Mouse (Mus musculus) erythroblast, embryonic 14.5 days (primary cell): Measurements from ENCODE around the gene Ak5. TPM values are rescaled to one million over a fixed set of nuclear protein-coding genes. Genes with fewer than 3 reads are reported as not detected.

Source experiments
- H3K27me3 ChIP-seq: 2 replicates; pipeline ENCODE4 v1.6.1; 2012; ENCODE audit warnings: inconsistent platforms; ENCODE audit not compliant: control insufficient read depth
- H3K36me3 ChIP-seq: 2 replicates; pipeline ENCODE4 v1.6.1; 2012; ENCODE audit warnings: mild to moderate bottlenecking, inconsistent platforms; ENCODE audit not compliant: control insufficient read depth
- H3K4me1 ChIP-seq: 2 replicates; pipeline ENCODE4 v1.6.1; 2012; ENCODE audit warnings: inconsistent platforms; ENCODE audit not compliant: control insufficient read depth
- H3K4me3 ChIP-seq: replicated peaks from 2 replicates; pipeline ENCODE3; 2012; ENCODE audit warnings: moderate library complexity, mild to moderate bottlenecking, inconsistent platforms
- H3K9me3 ChIP-seq: 2 replicates; pipeline ENCODE4 v1.6.1; 2012; ENCODE audit warnings: low read length, inconsistent platforms, mixed read lengths; ENCODE audit not compliant: control insufficient read depth
- GATA1 ChIP-seq: IDR thresholded peaks from 2 replicates; pipeline ENCODE4 v1.6.1; 2012; ENCODE audit warnings: low read length, inconsistent platforms, mixed read lengths
- TAL1 ChIP-seq: IDR thresholded peaks from 3 replicates; pipeline ENCODE4 v1.6.1; 2012; ENCODE audit warnings: low read length, inconsistent platforms, mixed read lengths
- polyA plus RNA-seq: library from polyadenylated mRNA; stranded (reverse); fragments of >175 nt; gene quantifications from 2 replicates; pipeline ENCODE4 v1.2.3, GENCODE M21; 2012

Gene Ak5
- polyA plus RNA-seq, 1 experiment, result not detected

DNA sequence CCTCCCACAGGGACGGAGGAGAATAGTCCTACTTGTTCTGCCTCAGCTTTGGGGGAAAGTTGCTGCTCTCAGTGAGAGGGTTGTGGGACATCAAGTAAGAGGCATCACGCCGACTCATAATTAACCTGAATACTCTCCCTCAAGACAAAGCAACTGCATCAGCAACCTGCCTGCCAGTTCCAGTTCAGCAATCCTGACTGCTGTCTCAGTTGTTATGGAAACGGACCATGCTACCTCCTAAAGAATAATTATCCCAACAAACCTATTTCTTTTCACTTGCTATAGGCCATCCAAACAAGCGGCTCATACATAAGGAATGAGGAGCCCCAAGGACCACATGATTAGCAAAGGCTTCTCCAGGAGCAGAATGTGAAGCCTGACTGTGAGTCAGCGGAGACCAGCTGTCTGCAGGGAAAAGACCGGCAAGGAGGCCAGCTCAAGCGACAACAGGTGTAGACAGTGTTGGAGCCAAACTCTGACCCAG, 172.7 kb downstream of the Ak5 start:
- Histone ChIP-seq H3K27me3 (no peaks in the 10 kb centered on the region; the same call in 1 of the 2 replicates), H3K4me3 (no peak overlapping the region), H3K4me1 (no peaks in the 10 kb centered on the region; the same call in 1 of the 2 replicates), H3K9me3 (no peaks in the 10 kb centered on the region), H3K36me3 (no peaks in the 10 kb centered on the region)
- TF ChIP-seq GATA1, result no peak
- no peak for TF ChIP-seq TAL1

DNA sequence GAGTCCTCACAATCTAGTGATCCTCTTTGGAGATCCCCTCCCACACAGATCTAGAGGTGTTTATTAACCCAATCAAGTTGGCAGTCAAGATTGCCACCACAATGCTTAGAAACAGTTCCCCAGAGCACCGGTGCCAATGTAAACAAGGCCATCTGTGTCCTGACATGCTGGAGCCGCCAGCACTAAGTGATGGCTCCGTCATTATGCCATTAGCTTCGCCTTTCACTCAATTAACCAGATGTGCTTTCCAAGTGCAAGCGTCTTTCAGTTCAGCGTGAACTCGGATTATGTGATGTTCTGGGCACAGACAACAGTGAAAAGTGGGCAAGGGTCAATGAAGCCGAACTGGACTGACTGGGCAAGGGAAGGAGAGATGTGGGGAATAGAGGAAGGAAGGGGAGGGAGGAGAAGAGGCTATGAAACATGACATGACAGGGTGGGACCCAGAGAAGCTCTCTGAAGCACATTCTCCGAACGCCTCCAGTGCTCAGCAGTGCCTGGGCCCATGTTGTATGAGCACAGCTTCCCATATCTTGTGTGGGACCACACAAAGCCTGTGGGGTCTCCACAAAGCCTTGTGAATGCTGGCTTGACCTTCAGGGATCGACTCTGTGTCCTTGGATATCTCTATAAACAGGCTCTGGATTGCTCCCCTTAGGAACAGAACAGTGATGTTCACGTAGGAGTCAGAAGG, 173.3 kb downstream of the Ak5 start:
- Histone ChIP-seq H3K4me1 (no peaks in the 10 kb centered on the region; the same call in 1 of the 2 replicates), H3K27me3 (no peaks in the 10 kb centered on the region; the same call in 1 of the 2 replicates), H3K4me3 (no peak overlapping the region), H3K9me3 (no peaks in the 10 kb centered on the region), H3K36me3 (no peaks in the 10 kb centered on the region)
- TF ChIP-seq GATA1 (no peak), TAL1 (no peak)

DNA sequence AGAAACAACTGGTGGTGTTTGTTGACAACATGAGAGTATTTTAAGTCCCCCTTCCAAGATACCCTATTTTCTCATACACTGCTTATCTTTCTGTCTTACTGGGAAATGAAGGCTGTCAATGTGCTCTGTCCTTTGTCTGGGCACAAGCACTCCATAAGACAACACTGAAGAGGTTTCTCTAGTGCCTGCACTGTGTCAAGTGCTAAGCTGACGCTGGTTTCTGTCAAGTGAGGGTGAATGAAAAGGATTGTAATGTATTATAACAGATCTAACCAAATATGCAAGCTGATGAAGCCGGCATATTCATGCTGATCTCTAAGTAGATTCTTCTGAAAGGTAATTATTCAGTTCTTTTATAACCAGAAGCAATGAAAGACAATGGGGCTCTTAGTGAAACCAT, 174.3 kb downstream of the Ak5 start:
- TF ChIP-seq GATA1 (no peak), TAL1 (no peak)
- H3K4me3 ChIP-seq, result no peak overlapping the region
- H3K9me3 ChIP-seq, result no peaks in the 10 kb centered on the region
- H3K4me1 ChIP-seq, result no peaks in the 10 kb centered on the region; the same call in 1 of the 2 replicates
- no peaks in the 10 kb centered on the region; the same call in 1 of the 2 replicates for H3K27me3 ChIP-seq
- no peaks in the 10 kb centered on the region for H3K36me3 ChIP-seq

DNA sequence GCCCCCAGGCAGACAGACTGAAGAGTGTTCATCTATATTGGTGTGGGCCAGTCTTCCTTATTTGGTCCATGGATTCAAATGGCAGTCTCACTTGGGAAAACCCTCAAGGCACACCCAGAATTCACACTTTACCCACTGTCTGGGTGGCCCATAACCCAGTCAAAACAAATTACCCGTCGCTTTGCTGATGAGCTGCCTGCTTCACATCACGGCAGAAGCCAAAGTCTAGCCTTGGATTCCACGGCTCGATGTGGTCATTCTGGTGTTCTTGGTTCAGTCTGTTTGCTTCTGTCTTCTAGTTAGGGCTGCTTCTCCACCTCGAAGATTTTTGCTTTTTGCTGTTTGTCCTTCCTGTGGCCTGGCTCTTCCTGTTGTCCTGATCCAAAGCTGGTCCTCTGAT, 175.9 kb downstream of the Ak5 start:
- H3K36me3 ChIP-seq, result no peaks in the 10 kb centered on the region
- peaks cover under 1% of the 10 kb centered on the region; the same call in 1 of the 2 replicates for H3K9me3 ChIP-seq
- no peaks in the 10 kb centered on the region; the same call in 1 of the 2 replicates for H3K27me3 ChIP-seq
- TF ChIP-seq GATA1 (no peak), TAL1 (no peak)
- no peaks in the 10 kb centered on the region for H3K4me1 ChIP-seq
- no peak overlapping the region for H3K4me3 ChIP-seq

DNA sequence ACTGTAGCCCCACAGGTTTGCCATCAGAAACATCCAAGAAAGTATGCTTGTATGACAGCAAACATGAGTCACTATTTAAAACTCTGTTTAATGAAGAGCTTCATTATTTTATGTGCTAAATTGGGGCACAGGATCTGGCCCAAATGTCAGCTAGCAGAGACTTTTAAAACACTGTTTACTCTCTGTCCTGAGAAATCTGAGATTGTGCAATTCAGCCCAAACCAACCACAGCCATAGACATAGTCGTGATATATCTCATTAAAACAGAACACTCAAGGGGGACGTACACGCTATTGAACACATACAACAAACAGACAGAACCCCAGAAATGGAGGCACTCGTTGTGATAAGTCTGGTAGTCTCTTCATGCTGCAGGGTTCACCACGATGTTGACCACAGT, 177.7 kb downstream of the Ak5 start:
- no peaks in the 10 kb centered on the region; the same call in 1 of the 2 replicates for H3K27me3 ChIP-seq
- H3K36me3 ChIP-seq, result no peaks in the 10 kb centered on the region
- peaks cover 14% of the 10 kb centered on the region for H3K9me3 ChIP-seq
- no peaks in the 10 kb centered on the region for H3K4me1 ChIP-seq
- TF ChIP-seq TAL1 (no peak), GATA1 (no peak)
- no peak overlapping the region for H3K4me3 ChIP-seq

DNA sequence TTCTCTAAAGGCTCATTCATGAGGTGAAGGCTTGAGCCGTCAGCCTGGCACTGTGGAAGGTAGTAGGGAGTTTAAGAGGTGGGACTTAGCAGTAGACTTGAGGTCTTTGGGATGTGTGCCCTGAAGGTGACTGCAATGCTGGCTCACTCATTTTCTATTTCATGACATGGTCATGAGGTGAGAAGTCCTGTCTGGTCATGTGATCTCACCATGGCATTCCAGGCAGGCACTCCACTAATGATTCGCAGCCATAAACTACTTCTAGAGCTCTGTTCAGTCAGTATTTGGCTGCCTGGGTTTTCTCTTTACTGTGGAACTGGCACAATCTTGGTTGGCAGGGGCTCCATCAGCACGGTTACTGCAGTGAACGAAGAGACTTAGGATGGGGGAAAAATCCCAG, 179.2 kb downstream of the Ak5 start:
- no peak for TF ChIP-seq GATA1
- TF ChIP-seq TAL1, result no peak
- Histone ChIP-seq H3K36me3 (no peaks in the 10 kb centered on the region), H3K9me3 (peaks cover 14% of the 10 kb centered on the region), H3K4me3 (no peak overlapping the region), H3K27me3 (no peaks in the 10 kb centered on the region; the same call in 1 of the 2 replicates), H3K4me1 (no peaks in the 10 kb centered on the region)

DNA sequence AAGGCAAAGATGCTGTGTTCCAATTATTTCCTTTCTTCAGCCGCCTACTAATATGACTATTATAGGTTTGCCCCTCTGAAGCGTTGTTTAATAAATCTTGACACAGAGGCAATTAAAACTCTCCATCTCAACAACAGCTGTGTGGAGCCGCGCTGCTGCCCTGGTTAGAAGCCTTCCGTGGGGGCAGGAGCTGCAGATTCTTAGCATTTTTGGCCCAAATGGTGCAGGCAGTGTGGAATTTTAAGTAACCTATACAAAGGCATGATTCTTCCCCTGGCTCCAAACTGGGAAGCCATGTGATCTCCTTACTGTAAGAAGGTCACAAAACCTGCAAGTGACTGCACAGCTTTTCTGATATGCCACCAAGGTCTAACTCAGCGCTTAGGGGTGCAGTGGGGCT, 184.0 kb downstream of the Ak5 start:
- TF ChIP-seq TAL1 (no peak), GATA1 (no peak)
- Histone ChIP-seq H3K4me3 (no peak overlapping the region), H3K36me3 (no peaks in the 10 kb centered on the region), H3K9me3 (peaks cover 14% of the 10 kb centered on the region), H3K27me3 (no peaks in the 10 kb centered on the region), H3K4me1 (peaks cover 4% of the 10 kb centered on the region)

DNA sequence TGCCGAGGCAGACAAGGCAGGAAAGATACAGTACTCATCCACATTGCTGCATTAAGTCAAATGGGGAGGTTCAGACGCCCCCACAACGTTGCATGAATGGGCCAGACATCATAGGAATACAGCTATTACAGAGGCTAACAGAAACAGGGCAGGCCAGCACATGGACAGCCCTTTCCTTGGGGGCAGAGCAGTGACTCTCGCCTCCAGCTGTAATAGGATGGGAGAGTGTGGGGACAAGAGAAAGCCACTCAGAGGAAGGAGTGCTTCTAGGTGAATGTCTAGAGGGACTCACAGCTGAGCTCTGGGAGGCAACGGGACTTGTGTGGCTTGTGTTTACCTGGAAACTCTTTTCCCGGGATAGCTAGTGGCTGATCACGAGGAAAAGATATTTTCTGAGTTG, 184.4 kb downstream of the Ak5 start:
- H3K9me3 ChIP-seq, result peaks cover 14% of the 10 kb centered on the region
- TF ChIP-seq TAL1 (no peak), GATA1 (no peak)

DNA sequence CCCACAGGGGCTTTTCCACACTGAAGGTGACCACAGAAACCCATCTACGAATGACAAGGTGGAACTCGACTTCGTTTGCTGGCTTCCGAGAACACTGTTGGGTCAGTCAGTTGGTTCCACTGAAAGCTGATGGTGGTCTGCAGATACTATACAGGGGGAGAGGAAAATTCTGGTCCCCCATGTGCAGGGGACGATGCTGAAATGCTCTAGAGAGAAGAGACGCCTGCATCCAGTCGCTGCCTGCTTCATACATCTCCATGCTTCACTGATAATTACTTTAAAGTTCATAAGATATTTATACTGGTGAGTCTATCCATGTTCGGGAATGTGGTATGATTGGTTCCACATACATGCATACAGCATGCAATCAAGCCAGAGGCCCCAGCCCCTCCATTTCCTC, 186.0 kb downstream of the Ak5 start:
- no peaks in the 10 kb centered on the region for H3K36me3 ChIP-seq
- TF ChIP-seq TAL1, result no peak
- TF ChIP-seq GATA1, result no peak
- H3K9me3 ChIP-seq, result peaks cover 13% of the 10 kb centered on the region
- peaks cover 23% of the 10 kb centered on the region for H3K4me1 ChIP-seq
- no peaks in the 10 kb centered on the region for H3K27me3 ChIP-seq
- H3K4me3 ChIP-seq, result no peak overlapping the region

More for the DNA sequence above, 184.4 kb downstream of the Ak5 start:
- peaks cover 7% of the 10 kb centered on the region for H3K4me1 ChIP-seq
- H3K4me3 ChIP-seq, result no peak overlapping the region
- no peaks in the 10 kb centered on the region for H3K27me3 ChIP-seq
- no peaks in the 10 kb centered on the region for H3K36me3 ChIP-seq

DNA sequence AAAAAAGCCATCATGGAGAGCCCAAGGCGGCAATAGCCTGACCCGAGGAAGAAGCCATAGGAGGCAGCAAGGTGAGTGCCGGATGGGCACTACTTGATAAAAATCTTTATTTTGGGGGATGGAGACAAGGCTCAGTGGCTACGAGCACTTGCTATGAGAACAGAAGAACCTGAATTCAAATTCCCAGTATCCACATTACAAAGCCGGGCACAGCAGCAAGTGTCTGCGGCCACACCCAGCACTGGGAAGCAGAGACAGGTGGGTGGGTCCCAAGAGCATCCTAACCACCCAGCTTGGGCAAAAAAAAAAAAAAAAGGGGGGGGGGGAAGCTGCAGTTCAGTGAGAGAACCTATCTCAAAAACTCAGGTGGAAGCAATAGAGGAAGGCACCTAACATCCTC, 187.8 kb downstream of the Ak5 start:
- TF ChIP-seq GATA1 (no peak), TAL1 (no peak)
- no peaks in the 10 kb centered on the region for H3K36me3 ChIP-seq
- no peaks in the 10 kb centered on the region for H3K27me3 ChIP-seq
- H3K9me3 ChIP-seq, result no peaks in the 10 kb centered on the region
- no peak overlapping the region for H3K4me3 ChIP-seq
- H3K4me1 ChIP-seq, result peaks cover 26% of the 10 kb centered on the region
